Mouse (Mus musculus) intestine, postnatal 0 days (tissue): ENCODE measurements around the gene Gm9780. TPM values are rescaled to one million over a fixed set of nuclear protein-coding genes. Genes with fewer than 3 reads are reported as not detected.
"Not testable (repeated sequence)": the region's sequence is repeated elsewhere in the genome, so short reads cannot be mapped to it uniquely, and the experiment has no call there.

Experiments used
- ATAC-seq: fragments of 200-750 bp; cut with Nextera tagmentation; 2 replicates; pipeline ENCODE4 v1.8.0; 2017; ENCODE audit warnings: mild to moderate bottlenecking, moderate TSS enrichment, moderate library complexity
- H3K27ac ChIP-seq: fragments of 300-500 bp; sonication (generic); 2 replicates; pipeline ENCODE4 v1.5.1; 2014; ENCODE audit warnings: mild to moderate bottlenecking, low read depth, low read length, moderate library complexity
- H3K27me3 ChIP-seq: fragments of 300-500 bp; sonication (generic); replicated peaks from 2 replicates; pipeline ENCODE4 v1.6.1; 2014; ENCODE audit warnings: low read length, mixed read lengths; ENCODE audit not compliant: control insufficient read depth, insufficient read depth
- H3K36me3 ChIP-seq: fragments of 300-500 bp; sonication (generic); 2 replicates; pipeline ENCODE4 v1.6.1; 2014; ENCODE audit warnings: mild to moderate bottlenecking, moderate library complexity; ENCODE audit not compliant: control insufficient read depth, insufficient read depth
- H3K4me1 ChIP-seq: fragments of 300-500 bp; sonication (generic); replicated peaks from 2 replicates; pipeline ENCODE4 v1.6.1; 2014; ENCODE audit warnings: antibody characterized with exemption, low read length, mixed read lengths; ENCODE audit not compliant: control insufficient read depth, insufficient read depth
- H3K4me2 ChIP-seq: fragments of 300-500 bp; sonication (generic); replicated peaks from 2 replicates; pipeline ENCODE4 v1.6.1; 2014; ENCODE audit warnings: low read depth, mild to moderate bottlenecking, moderate library complexity
- H3K4me3 ChIP-seq: fragments of 300-500 bp; sonication (generic); 2 replicates; pipeline ENCODE4 v1.5.1; 2014; ENCODE audit warnings: low read depth, low read length
- H3K9ac ChIP-seq: fragments of 300-500 bp; sonication (generic); 2 replicates; pipeline ENCODE4 v1.6.1; 2014; ENCODE audit warnings: mild to moderate bottlenecking, low read depth, low read length
- H3K9me3 ChIP-seq: fragments of 300-500 bp; sonication (generic); 2 replicates; pipeline ENCODE4 v1.6.1; 2016; ENCODE audit warnings: mixed run types; ENCODE audit not compliant: control insufficient read depth
- WGBS: fragments of 180-500 bp; shearing (Covaris S2); extraction: QIAGEN DNeasy Blood & Tissue Kit; methylation state at CpG from one replicate; pipeline ENCODE4 v1.1.7; 2014; 5-methylcytosine and 5-hydroxymethylcytosine counted together
- polyA plus RNA-seq: library from polyadenylated mRNA; unstranded; fragments of >200 nt; fragmentation: Nextera tagmentation; extraction: Ambion mirVana; gene quantifications from 2 replicates; pipeline ENCODE4 v1.2.1, GENCODE M21; 2015

The Gm9780 gene
- polyA plus RNA-seq, 1 experiment from 2014 or later = 26.1 TPM

DNA sequence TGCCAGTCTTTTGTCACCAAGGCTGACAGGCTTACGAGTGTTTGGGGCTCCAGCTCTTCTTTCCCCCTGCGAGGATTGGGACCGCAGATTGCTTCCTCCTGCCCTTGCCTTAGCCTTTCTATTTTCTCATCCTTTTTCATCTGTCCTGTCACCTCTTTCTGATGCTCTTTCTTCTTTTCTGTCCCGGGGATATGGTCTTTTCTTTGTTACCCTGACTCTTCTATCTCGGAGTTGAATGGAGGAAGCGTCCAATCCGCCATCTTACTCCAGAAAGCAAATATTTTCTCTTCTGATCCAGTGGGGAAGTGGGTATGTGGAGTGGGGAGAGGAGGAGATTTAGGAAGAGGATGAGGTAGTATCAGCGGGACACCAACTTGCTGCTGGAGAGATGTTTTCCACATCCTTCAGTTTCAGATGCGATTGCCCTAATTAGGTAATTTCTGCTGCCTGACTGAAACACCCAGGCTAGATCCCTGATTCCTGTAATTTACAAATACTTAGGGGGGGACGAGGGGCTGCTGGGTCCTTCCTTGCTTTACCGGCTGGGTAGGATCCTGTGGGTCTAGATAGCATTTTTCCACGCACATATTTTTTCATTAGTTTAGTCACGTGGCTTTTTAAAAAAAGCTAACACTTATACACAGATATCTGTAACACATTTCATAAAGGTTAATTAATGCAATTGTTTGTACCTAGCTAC is 63.1 kb downstream of the Gm9780 start:
- H3K4me1 ChIP-seq, H3K36me3 ChIP-seq, ATAC-seq, H3K9ac ChIP-seq, H3K9me3 ChIP-seq, H3K27ac ChIP-seq, H3K4me3 ChIP-seq, H3K27me3 ChIP-seq: not testable (repeated sequence)
- 10% methylated on average over 6 of the region's 13 CpGs for WGBS
- peak overlapping the region; percentile 47 for H3K4me2 ChIP-seq

GRCm38 (mm10) chr14:25978371-25979241 is 63.9 kb downstream of the Gm9780 start, which contains the start of gene Duxbl1:
Gene Duxbl1, plus strand, starts transcription at chr14:25978577.
- H3K4me1 ChIP-seq, H3K27me3 ChIP-seq, H3K9me3 ChIP-seq, H3K36me3 ChIP-seq, H3K27ac ChIP-seq, H3K9ac ChIP-seq, H3K4me3 ChIP-seq: not testable (repeated sequence)
- no CpG with 5 or more reads among the region's 25 CpGs for WGBS
- peak; percentile 60 for ATAC-seq
- H3K4me2 ChIP-seq = peak within 1 kb of the TSS; percentile 47

Other genes starting within 250 kb of the Gm9780 start
- 82.3 and 86.7 TPM in 2 replicates for gene Anxa11, start 200.6 kb downstream of the Gm9780 start, polyA plus RNA-seq
- gene Plac9a, start 139.6 kb downstream of the Gm9780 start, polyA plus RNA-seq = 0.46 and 1.3 TPM in 2 replicates
- gene Tmem254a, start 115.0 kb downstream of the Gm9780 start, polyA plus RNA-seq = 4.7 and 5.0 TPM in 2 replicates
- gene Cphx1, start 104.4 kb downstream of the Gm9780 start, polyA plus RNA-seq = 0.24 TPM in 1 of 2 replicates, not detected in the other
- 0.10 and 0.64 TPM in 2 replicates for gene Duxbl1, start 64.1 kb downstream of the Gm9780 start, polyA plus RNA-seq
- gene Tmem254c, start 24.6 kb upstream of the Gm9780 start, polyA plus RNA-seq = 57.1 and 57.3 TPM in 2 replicates
- not detected in 2 replicates for gene Cphx2, start 38.8 kb upstream of the Gm9780 start, polyA plus RNA-seq
- 0.14 TPM in 1 of 2 replicates, not detected in the other for gene Cphx3, start 39.6 kb upstream of the Gm9780 start, polyA plus RNA-seq
- 0.72 TPM in 1 of 2 replicates, not detected in the other for gene Duxbl2, start 75.6 kb upstream of the Gm9780 start, polyA plus RNA-seq
- 27.3 and 35.4 TPM in 2 replicates for gene Plac9b, start 139.8 kb upstream of the Gm9780 start, polyA plus RNA-seq
- 55.1 and 56.8 TPM in 2 replicates for gene Tmem254b, start 164.3 kb upstream of the Gm9780 start, polyA plus RNA-seq
- 0.24 and 0.87 TPM in 2 replicates for gene Duxbl3, start 215.3 kb upstream of the Gm9780 start, polyA plus RNA-seq